Mouse (Mus musculus): ENCODE data around the gene Adarb1.

DNA sequence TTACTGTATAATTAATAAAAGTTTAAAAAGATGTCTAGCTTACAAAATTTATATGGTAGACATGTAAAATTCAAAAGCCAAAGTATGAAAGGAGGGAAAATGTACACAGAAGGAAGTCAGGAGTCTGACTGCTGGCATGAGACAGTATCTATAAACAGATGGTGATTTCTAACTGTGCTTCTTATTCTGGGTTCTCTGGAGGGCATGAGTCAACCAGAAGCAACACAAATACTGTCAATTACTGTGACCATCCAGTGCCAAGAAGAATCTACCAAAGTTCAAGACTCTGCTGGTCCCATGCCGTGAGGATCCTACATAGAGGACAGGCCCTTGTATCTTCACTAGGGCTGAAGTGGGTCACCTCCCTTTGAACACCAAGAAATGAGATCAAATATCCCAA, 43.1 kb downstream of the Adarb1 start:
- TF ChIP-seq POLR2A (IDR thresholded peaks at IDR 0.05; ENCODE audit: low read depth, low read length): no peak
- no peak for TF ChIP-seq CTCF (IDR thresholded peaks at IDR 0.05; ENCODE audit: borderline replicate concordance, insufficient read depth, low read length)
